8 mouse cellular contexts compared by ENCODE assay signal in the genomic region with DNA sequence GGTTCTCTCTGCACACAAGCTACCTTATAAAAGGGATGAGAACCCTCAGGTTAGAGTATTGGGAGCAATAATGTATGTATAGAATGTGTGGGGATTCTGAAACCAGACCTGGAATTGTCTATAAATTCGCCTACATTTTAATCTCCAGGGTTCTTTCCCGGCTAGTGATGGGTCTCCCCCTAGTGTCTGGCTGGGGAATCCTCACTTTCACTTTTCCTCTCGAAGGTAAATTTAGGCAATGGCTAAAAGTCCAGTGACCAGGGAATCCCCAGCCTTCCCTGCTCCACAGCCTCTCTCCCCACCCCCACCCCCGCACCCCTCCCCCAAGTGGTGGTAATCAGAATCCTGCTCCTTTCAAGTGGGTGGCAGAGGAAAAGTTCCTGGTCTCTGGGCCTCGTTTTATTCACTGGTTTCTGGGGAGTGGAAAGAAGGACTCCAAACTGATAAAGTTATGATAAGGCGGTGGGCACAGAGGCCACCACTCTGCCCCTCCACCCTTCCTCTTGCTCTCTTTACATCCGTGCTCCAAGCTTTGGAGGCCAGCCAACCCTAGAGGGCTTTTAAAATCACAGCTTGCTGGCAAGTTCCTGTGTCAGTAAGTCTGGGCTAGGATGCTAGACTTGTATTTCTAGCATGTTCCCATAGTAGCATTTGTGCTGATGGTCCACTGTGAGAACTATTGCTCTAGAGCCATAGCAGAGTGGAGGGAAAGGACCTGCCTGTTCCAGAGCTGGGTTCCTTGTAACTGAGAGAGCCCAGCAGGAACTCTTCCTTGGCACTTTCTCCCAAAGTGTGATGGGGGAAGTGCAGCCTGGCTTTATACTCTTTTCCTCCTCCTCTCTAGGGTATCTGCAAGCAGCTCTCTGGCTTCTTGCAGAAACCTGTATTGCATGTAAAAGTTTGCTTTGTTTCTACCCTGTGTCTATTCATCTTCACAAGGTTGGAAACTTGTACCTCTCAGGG. TPM values are rescaled to one million over a fixed set of nuclear protein-coding genes. Genes with fewer than 3 reads are reported as not detected.
DNase-seq lines count a peak whose midpoint lies in the region; ATAC-seq lines count a peak whose summit lies in the region.

No protein-coding gene starts in this region.

- H3K4me1 ChIP-seq in liver, embryonic 15.5 days (replicated peaks): peaks cover 35% of the 10 kb centered on the region

- ATAC-seq in granulocyte monocyte progenitor cell, adult 5-6 weeks (replicated peaks; ENCODE audit: poor library complexity, severe bottlenecking): peak; percentile 26; the same call in 1 of the 2 replicates
- ATAC-seq in liver, embryonic 15.5 days (ENCODE audit: insufficient read depth): no peak

- 0 out of 2 replicates have a peak overlapping the region, but pooled peaks have one; percentile 59 for H3K4me3 ChIP-seq in liver, embryonic 15.5 days (replicated peaks)

- peak overlapping the region; percentile 74 for H3K4me2 ChIP-seq in liver, embryonic 15.5 days

- no peak overlapping the region for H3K27ac ChIP-seq in liver, embryonic 15.5 days (replicated peaks)

- no peak overlapping the region for H3K9ac ChIP-seq in liver, embryonic 15.5 days

- DNase-seq in left cerebral cortex, adult 11 months (ENCODE audit: low spot score): peak; percentile 46
- DNase-seq in left cerebral cortex, adult 8-10 months (ENCODE audit: low spot score in 2 of 2): no peak
- DNase-seq in cerebellum, adult 11-12 months: peak; percentile 56
- peak; percentile 74 for DNase-seq in kidney, adult 9 months
- DNase-seq in retina, embryonic 14.5 days (ENCODE audit: low spot score): peak; percentile 79
- DNase-seq in spleen, postnatal 14 days (ENCODE audit: low spot score in 2 of 2): no peak

- WGBS in liver, embryonic 15.5 days (ENCODE audit: insufficient replicate concordance): 2% methylated on average over 7 of the region's 7 CpGs

- peaks cover 79% of the 10 kb centered on the region for H3K27me3 ChIP-seq in liver, embryonic 15.5 days

- H3K9me3 ChIP-seq in liver, embryonic 15.5 days (replicated peaks): no peaks in the 10 kb centered on the region

- H3K36me3 ChIP-seq in liver, embryonic 15.5 days (replicated peaks): no peaks in the 10 kb centered on the region

RNA-seq across cellular contexts. Expression of gene Rassf5, which starts 1.7 kb away (rescaled TPM):
- total RNA-seq in left cerebral cortex, adult 8-10 months (2022): 10 to 100 TPM; 24.2 to 26.0 (median 25.0) TPM
- 48.5 and 59.1 TPM in 2 replicates for total RNA-seq in granulocyte monocyte progenitor cell, adult 5-6 weeks (2014; fragmentation: Nextera tagmentation)
- 48.9 and 52.7 TPM in 2 replicates for total RNA-seq in granulocyte monocyte progenitor cell, adult 5-6 weeks (2017)
- polyA plus RNA-seq in liver, embryonic 15.5 days (2015; fragmentation: Nextera tagmentation; extraction: Ambion mirVana): 6.1 and 6.7 TPM in 2 replicates

RNA-seq across cellular contexts. Expression of gene Ikbke, which starts 32.7 kb away (rescaled TPM):
- total RNA-seq in left cerebral cortex, adult 8-10 months (2022): 1 to 10 TPM in 3 of 4 experiments, under 1 TPM in 1; 0.89 to 2.2 (median 1.6) TPM
- 57.6 and 57.9 TPM in 2 replicates for total RNA-seq in granulocyte monocyte progenitor cell, adult 5-6 weeks (2014; fragmentation: Nextera tagmentation)
- total RNA-seq in granulocyte monocyte progenitor cell, adult 5-6 weeks (2017): 26.2 and 31.7 TPM in 2 replicates
- polyA plus RNA-seq in liver, embryonic 15.5 days (2015; fragmentation: Nextera tagmentation; extraction: Ambion mirVana): 6.6 and 9.7 TPM in 2 replicates

Comparison
In these comparisons a context has a peak if more than half of its experiments do, and no peak if none do; other contexts are left out.
1. DNase-seq: peak in left cerebral cortex, adult 11 months (single experiment), cerebellum, adult 11-12 months (single experiment), kidney, adult 9 months (single experiment) and retina, embryonic 14.5 days (single experiment); none in left cerebral cortex, adult 8-10 months (0 of 2) and spleen, postnatal 14 days (0 of 2).
2. RNA of gene Ikbke, which starts 32.7 kb away (total RNA-seq): 26.2 to 57.9 TPM in granulocyte monocyte progenitor cell, adult 5-6 weeks; 0.89 to 2.2 TPM in left cerebral cortex, adult 8-10 months; every median in the first group is over 4 times any median in the second.